Mouse (Mus musculus) myocyte (in vitro differentiated cells): ENCODE results near the gene Ptgdr2.

Experiments used
- E2F4 ChIP-seq: IDR thresholded peaks from one replicate; pipeline ENCODE4 v1.6.1; 2011; ENCODE audit warnings: mild to moderate bottlenecking, control low read depth, moderate library complexity; ENCODE audit not compliant: insufficient read depth
- MAX ChIP-seq: IDR thresholded peaks from one replicate; pipeline ENCODE4 v1.6.1; 2011; ENCODE audit warnings: low read depth, mild to moderate bottlenecking, control low read depth
- POLR2A ChIP-seq: IDR thresholded peaks from one replicate; pipeline ENCODE4 v1.6.1; 2011; ENCODE audit warnings: low read depth, mild to moderate bottlenecking, control low read depth, moderate library complexity; ENCODE audit not compliant: insufficient read length
- POLR2AphosphoS2 ChIP-seq: IDR thresholded peaks from one replicate; pipeline ENCODE4 v1.6.1; 2011; ENCODE audit warnings: low read depth, control low read depth; ENCODE audit not compliant: insufficient read length
- SRF ChIP-seq: IDR thresholded peaks from one replicate; pipeline ENCODE4 v1.6.1; 2011; ENCODE audit warnings: low read depth; ENCODE audit not compliant: control insufficient read depth, insufficient read length
- USF1 ChIP-seq: IDR thresholded peaks from one replicate; pipeline ENCODE4 v1.6.1; 2011; ENCODE audit warnings: low read depth, mild to moderate bottlenecking, control low read depth, moderate library complexity

DNA sequence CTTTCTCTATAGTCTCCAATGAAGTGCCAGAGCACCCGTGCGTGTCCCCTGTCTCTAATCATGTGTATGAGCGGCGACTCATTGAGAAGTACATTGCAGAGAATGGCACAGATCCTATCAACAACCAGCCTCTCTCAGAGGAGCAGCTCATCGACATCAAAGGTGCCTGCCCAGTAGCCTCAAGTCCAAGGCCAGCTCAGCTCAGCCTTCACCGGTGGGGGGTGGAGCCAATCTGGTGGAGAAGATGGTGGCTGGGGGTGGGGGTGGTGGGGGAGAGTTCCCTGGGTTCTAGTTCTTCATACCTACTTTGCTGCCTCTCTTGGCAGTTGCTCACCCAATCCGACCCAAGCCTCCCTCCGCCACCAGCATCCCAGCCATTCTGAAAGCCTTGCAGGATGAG, 39.5 kb upstream of the Ptgdr2 start:
- no peak for TF ChIP-seq POLR2A
- no peak for TF ChIP-seq USF1
- TF ChIP-seq E2F4, result no peak
- no peak for TF ChIP-seq MAX
- no peak for TF ChIP-seq SRF
- no peak for TF ChIP-seq POLR2AphosphoS2
